Mouse (Mus musculus) midbrain, embryonic 16.5 days (tissue): ENCODE measurements around the gene Rapsn. TPM values are rescaled to one million over a fixed set of nuclear protein-coding genes. Genes with fewer than 3 reads are reported as not detected.

Source experiments
- ATAC-seq: fragments of 200-750 bp; cut with Nextera tagmentation; 2 replicates; pipeline ENCODE4 v1.8.0; 2017; ENCODE audit warnings: moderate TSS enrichment
- H3K27ac ChIP-seq: fragments of 300-500 bp; sonication (generic); 2 replicates; pipeline ENCODE4 v1.5.1; 2014; ENCODE audit warnings: mild to moderate bottlenecking, low read length, mixed read lengths
- H3K27me3 ChIP-seq: fragments of 300-500 bp; sonication (generic); 2 replicates; pipeline ENCODE4 v1.6.1; 2014; ENCODE audit warnings: low read depth, low read length, mixed read lengths; ENCODE audit not compliant: control insufficient read depth, insufficient read depth
- H3K36me3 ChIP-seq: fragments of 300-500 bp; sonication (generic); 2 replicates; pipeline ENCODE4 v1.6.1; 2014; ENCODE audit warnings: mild to moderate bottlenecking, low read length, moderate library complexity, mixed read lengths; ENCODE audit not compliant: control insufficient read depth, insufficient read depth
- H3K4me1 ChIP-seq: fragments of 300-500 bp; sonication (generic); 2 replicates; pipeline ENCODE4 v1.6.1; 2014; ENCODE audit warnings: mild to moderate bottlenecking, low read length, mixed read lengths; ENCODE audit not compliant: control insufficient read depth, insufficient read depth
- H3K4me2 ChIP-seq: fragments of 300-500 bp; sonication (generic); 2 replicates; pipeline ENCODE4 v1.6.1; 2014; ENCODE audit warnings: mild to moderate bottlenecking, low read length, mixed read lengths
- H3K4me3 ChIP-seq: fragments of 300-500 bp; sonication (generic); 2 replicates; pipeline ENCODE4 v1.5.1; 2014; ENCODE audit warnings: low read depth, mild to moderate bottlenecking, low read length, moderate library complexity, mixed read lengths
- H3K9ac ChIP-seq: fragments of 300-500 bp; sonication (generic); 2 replicates; pipeline ENCODE4 v1.6.1; 2014; ENCODE audit warnings: low read depth, low read length, mixed read lengths
- H3K9me3 ChIP-seq: fragments of 300-500 bp; sonication (generic); replicated peaks from 2 replicates; pipeline ENCODE4 v1.6.1; 2014; ENCODE audit warnings: mild to moderate bottlenecking, low read length, mixed read lengths; ENCODE audit not compliant: control insufficient read depth, poor library complexity, severe bottlenecking
- WGBS: fragments of 180-500 bp; shearing (Covaris S2); extraction: QIAGEN DNeasy Blood & Tissue Kit; methylation state at CpG from one replicate; pipeline ENCODE4 v1.1.7; 2014; 5-methylcytosine and 5-hydroxymethylcytosine counted together
- polyA plus RNA-seq: library from polyadenylated mRNA; unstranded; fragments of >200 nt; fragmentation: Nextera tagmentation; extraction: Ambion mirVana; gene quantifications from 2 replicates; pipeline ENCODE4 v1.2.1, GENCODE M21; 2015

Gene Rapsn
- polyA plus RNA-seq, 1 experiment from 2014 or later: 0.64 TPM

DNA sequence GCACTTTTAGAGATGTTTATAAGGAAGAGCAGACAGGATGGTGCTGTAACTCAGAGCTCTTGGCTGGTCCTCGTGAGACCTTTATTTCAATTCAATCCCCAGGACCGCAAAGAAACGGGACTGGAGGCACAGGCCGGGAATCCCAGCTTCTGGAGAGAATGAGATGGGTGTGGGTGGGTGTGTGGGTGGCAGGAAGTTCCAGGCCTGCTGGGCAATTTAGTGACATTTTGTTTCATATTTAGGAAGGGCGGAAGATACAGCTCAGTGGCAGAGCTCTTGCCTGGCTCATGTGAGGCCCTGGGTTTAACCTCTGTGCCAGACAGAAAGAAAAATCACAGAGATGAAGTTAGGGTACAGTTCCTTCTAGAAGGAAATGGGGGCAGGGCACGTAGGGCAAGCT, 54.8 kb downstream of the Rapsn start:
- no peak overlapping the region for H3K4me2 ChIP-seq
- no peaks in the 10 kb centered on the region for H3K36me3 ChIP-seq
- H3K27me3 ChIP-seq: no peaks in the 10 kb centered on the region
- no peaks in the 10 kb centered on the region for H3K9me3 ChIP-seq
- no peaks in the 10 kb centered on the region for H3K4me1 ChIP-seq
- H3K9ac ChIP-seq: no peak overlapping the region
- no peak for ATAC-seq
- H3K4me3 ChIP-seq: no peak overlapping the region
- WGBS: 74% methylated on average over 6 of the region's 6 CpGs
- no peak overlapping the region for H3K27ac ChIP-seq

DNA sequence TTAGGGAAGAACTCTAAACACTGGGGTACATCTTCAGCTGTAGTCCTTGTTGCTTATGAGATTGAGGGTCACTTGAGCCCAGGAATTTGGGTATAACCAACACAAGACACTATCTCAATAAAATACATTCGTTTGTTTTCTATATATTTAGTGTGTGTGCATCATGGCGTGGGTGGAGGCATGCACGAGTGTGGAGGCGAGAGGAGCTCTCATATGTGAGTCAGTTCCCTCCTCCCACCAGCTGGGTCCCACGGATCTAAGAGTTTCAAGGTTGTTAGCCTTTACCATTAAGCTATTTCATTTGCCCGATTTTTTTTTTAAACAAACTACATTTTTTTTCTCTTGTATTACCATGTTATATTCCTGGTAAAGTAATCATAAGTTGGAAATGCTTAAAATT, 55.4 kb downstream of the Rapsn start:
- no peak overlapping the region for H3K9ac ChIP-seq
- H3K4me2 ChIP-seq: no peak overlapping the region
- no peaks in the 10 kb centered on the region for H3K4me1 ChIP-seq
- no peaks in the 10 kb centered on the region for H3K36me3 ChIP-seq
- no peaks in the 10 kb centered on the region for H3K27me3 ChIP-seq
- 82% methylated on average over 6 of the region's 6 CpGs for WGBS
- H3K4me3 ChIP-seq: no peak overlapping the region
- ATAC-seq: no peak
- no peaks in the 10 kb centered on the region for H3K9me3 ChIP-seq
- H3K27ac ChIP-seq: no peak overlapping the region

Other genes with a start within 250 kb of the Rapsn start
- 248 and 250 TPM in 2 replicates for gene Mtch2, start 188.5 kb upstream of the Rapsn start, polyA plus RNA-seq
- gene C1qtnf4, start 149.8 kb upstream of the Rapsn start, polyA plus RNA-seq: 42.6 and 55.6 TPM in 2 replicates
- 61.6 and 62.6 TPM in 2 replicates for gene Kbtbd4, start 130.9 kb upstream of the Rapsn start, polyA plus RNA-seq
- gene Ndufs3, start 130.8 kb upstream of the Rapsn start, polyA plus RNA-seq: 206 and 208 TPM in 2 replicates
- 115 and 121 TPM in 2 replicates for gene Celf1, start 95.2 kb upstream of the Rapsn start, polyA plus RNA-seq
- 226 and 247 TPM in 2 replicates for gene Psmc3, start 18.4 kb downstream of the Rapsn start, polyA plus RNA-seq
- gene Slc39a13, start 34.8 kb downstream of the Rapsn start, polyA plus RNA-seq: 30.4 and 35.0 TPM in 2 replicates
- gene Spi1, start 46.8 kb downstream of the Rapsn start, polyA plus RNA-seq: 2.1 and 2.8 TPM in 2 replicates
- 0.04 TPM in 1 of 2 replicates, not detected in the other for gene Mybpc3, start 82.5 kb downstream of the Rapsn start, polyA plus RNA-seq
- gene Madd, start 148.2 kb downstream of the Rapsn start, polyA plus RNA-seq: 62.1 and 66.8 TPM in 2 replicates
- gene Nr1h3, start 167.2 kb downstream of the Rapsn start, polyA plus RNA-seq: 2.7 and 2.9 TPM in 2 replicates
- gene Acp2, start 167.3 kb downstream of the Rapsn start, polyA plus RNA-seq: 38.3 and 39.2 TPM in 2 replicates
- gene Ddb2, start 201.4 kb downstream of the Rapsn start, polyA plus RNA-seq: 18.1 and 18.4 TPM in 2 replicates
- 9.7 and 17.5 TPM in 2 replicates for gene Pacsin3, start 220.3 kb downstream of the Rapsn start, polyA plus RNA-seq
- 73.0 and 74.4 TPM in 2 replicates for gene Arfgap2, start 229.4 kb downstream of the Rapsn start, polyA plus RNA-seq